Mouse (Mus musculus): ENCODE measurements around the gene Zfp810.

DNA sequence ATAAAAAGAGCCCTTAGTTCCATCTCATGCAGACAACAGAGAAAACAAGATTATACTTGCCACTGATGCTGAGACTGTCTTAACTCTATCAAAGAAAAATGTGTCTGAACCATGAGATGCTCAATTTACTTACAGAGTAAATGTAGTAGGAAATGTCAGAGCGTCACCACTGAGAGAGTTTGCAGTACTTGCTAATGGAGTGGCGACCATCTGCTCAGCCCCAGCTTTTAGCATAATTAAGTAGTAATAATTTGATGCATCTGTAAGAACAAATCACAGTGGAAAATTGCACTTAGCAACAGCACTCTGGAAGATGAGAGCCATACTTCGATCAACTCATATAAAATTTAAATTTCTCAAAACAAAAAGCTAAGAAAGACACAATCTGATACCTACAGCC, 48.5 kb upstream of the Zfp810 start:
- no peak for TF ChIP-seq POLR2A (IDR thresholded peaks at IDR 0.05; ENCODE audit: extremely low read depth, insufficient read depth, low read length)
- TF ChIP-seq CTCF (IDR thresholded peaks at IDR 0.05; ENCODE audit: extremely low read depth, insufficient read depth, low read length), result no peak
